Mouse (Mus musculus) liver, postnatal 0 days (tissue): ENCODE results near the gene Arfgef2.

Experiments
- CTCF ChIP-seq: sonication (generic); IDR thresholded peaks from 2 replicates; pipeline ENCODE4 v1.5.1; 2016; ENCODE audit warnings: antibody characterized with exemption, low read depth
- EP300 ChIP-seq: IDR thresholded peaks from 2 replicates; pipeline ENCODE4 v1.6.1; 2016; ENCODE audit warnings: antibody characterized with exemption, low read depth, mild to moderate bottlenecking

- TF ChIP-seq CTCF (no peak), EP300 (no peak)
Observed at GRCm38 (mm10) chr2:166855771-166856170, 50.4 kb downstream of the Arfgef2 start.
